Mouse (Mus musculus) ES-Bruce4 (cell line): Measurements from ENCODE around the gene Mex3a. TPM values are rescaled to one million over a fixed set of nuclear protein-coding genes. Genes with fewer than 3 reads are reported as not detected.

Experiments used
- H3K27ac ChIP-seq: 2 replicates; pipeline ENCODE4 v1.5.1; 2012; ENCODE audit warnings: low read length, inconsistent platforms; ENCODE audit not compliant: insufficient read depth
- H3K27me3 ChIP-seq: 2 replicates; pipeline ENCODE4 v1.6.1; 2012; ENCODE audit warnings: mild to moderate bottlenecking, low read length, inconsistent platforms; ENCODE audit not compliant: control insufficient read depth, poor library complexity, insufficient read depth, severe bottlenecking
- H3K36me3 ChIP-seq: 2 replicates; pipeline ENCODE4 v1.6.1; 2012; ENCODE audit warnings: inconsistent platforms, mild to moderate bottlenecking, low read length, moderate library complexity; ENCODE audit not compliant: control insufficient read depth, poor library complexity, insufficient read depth, severe bottlenecking
- H3K4me1 ChIP-seq: one replicate; pipeline ENCODE4 v1.8.1; 2011; ENCODE audit warnings: low read length; ENCODE audit not compliant: control insufficient read depth, insufficient read depth
- H3K4me3 ChIP-seq: 2 replicates; pipeline ENCODE4 v1.5.1; 2011; ENCODE audit warnings: low read depth, mild to moderate bottlenecking, low read length
- H3K9ac ChIP-seq: 2 replicates; pipeline ENCODE4 v1.6.1; 2012; ENCODE audit warnings: low read depth, mild to moderate bottlenecking, inconsistent platforms; ENCODE audit not compliant: poor library complexity, severe bottlenecking
- H3K9me3 ChIP-seq: replicated peaks from 2 replicates; pipeline ENCODE4 v1.6.1; 2012; ENCODE audit warnings: mild to moderate bottlenecking, low read length, inconsistent platforms; ENCODE audit not compliant: control insufficient read depth, poor library complexity, insufficient read depth, severe bottlenecking
- CTCF ChIP-seq: IDR thresholded peaks from one replicate; pipeline ENCODE4 v1.8.1; 2011; ENCODE audit warnings: low read depth, low read length
- EP300 ChIP-seq: IDR thresholded peaks from 2 replicates; pipeline ENCODE4 v1.6.1; 2011; ENCODE audit warnings: low read depth, low read length; ENCODE audit not compliant: insufficient read depth
- POLR2A ChIP-seq: IDR thresholded peaks from one replicate; pipeline ENCODE4 v1.8.1; 2011; ENCODE audit warnings: low read length; ENCODE audit not compliant: insufficient read depth
- polyA plus RNA-seq: library from polyadenylated mRNA; stranded (reverse); fragments of >200 nt; gene quantifications from 2 replicates; pipeline ENCODE4 v1.2.4, GENCODE M21; 2011; ENCODE audit warnings: low read depth; ENCODE audit not compliant: missing spikeins, insufficient read depth, insufficient read length

Mex3a gene
- polyA plus RNA-seq, 1 experiment: 43.4 TPM

GRCm38 (mm10) chr3:88510421-88511289, 21.5 kb upstream of the Mex3a start:
- peak overlapping the region; percentile 90 for H3K27ac ChIP-seq
- TF ChIP-seq CTCF: no peak
- no peak for TF ChIP-seq POLR2A
- no peak for TF ChIP-seq EP300
- no peaks in the 10 kb centered on the region for H3K9me3 ChIP-seq
- no peaks in the 10 kb centered on the region for H3K36me3 ChIP-seq
- peak overlapping the region; percentile 87 for H3K4me3 ChIP-seq
- H3K9ac ChIP-seq: peak overlapping the region; percentile 73
- H3K27me3 ChIP-seq: no peaks in the 10 kb centered on the region
- peaks cover 30% of the 10 kb centered on the region for H3K4me1 ChIP-seq

- Histone ChIP-seq H3K9me3 (no peaks in the 10 kb centered on the region), H3K36me3 (no peaks in the 10 kb centered on the region), H3K9ac (0 out of 2 replicates have a peak overlapping the region, but pooled peaks have one; percentile 73), H3K4me3 (no peak overlapping the region), H3K27ac (peak overlapping the region; percentile 29; the same call in 1 of the 2 replicates), H3K27me3 (no peaks in the 10 kb centered on the region), H3K4me1 (peaks cover 33% of the 10 kb centered on the region)
- TF ChIP-seq CTCF: no peak
- no peak for TF ChIP-seq EP300
- TF ChIP-seq POLR2A: no peak
Measured at GRCm38 (mm10) chr3:88511559-88511958, 20.6 kb upstream of the Mex3a start.

GRCm38 (mm10) chr3:88512141-88512895, 19.9 kb upstream of the Mex3a start:
- peaks cover 33% of the 10 kb centered on the region for H3K4me1 ChIP-seq
- no peaks in the 10 kb centered on the region for H3K36me3 ChIP-seq
- H3K9ac ChIP-seq: no peak overlapping the region
- no peaks in the 10 kb centered on the region for H3K9me3 ChIP-seq
- H3K4me3 ChIP-seq: no peak overlapping the region
- TF ChIP-seq POLR2A (no peak), EP300 (no peak), CTCF (no peak)
- H3K27me3 ChIP-seq: no peaks in the 10 kb centered on the region
- peak overlapping the region; percentile 19; the same call in 1 of the 2 replicates for H3K27ac ChIP-seq

GRCm38 (mm10) chr3:88512896-88513545, 19.2 kb upstream of the Mex3a start:
- H3K27ac ChIP-seq: peak overlapping the region; percentile 19; the same call in 1 of the 2 replicates
- TF ChIP-seq CTCF (no peak), POLR2A (no peak), EP300 (no peak)

GRCm38 (mm10) chr3:88513546-88514115, 18.6 kb upstream of the Mex3a start:
- no peaks in the 10 kb centered on the region for H3K9me3 ChIP-seq
- H3K4me1 ChIP-seq: peaks cover 33% of the 10 kb centered on the region
- no peaks in the 10 kb centered on the region for H3K36me3 ChIP-seq
- no peak overlapping the region for H3K9ac ChIP-seq
- H3K27me3 ChIP-seq: no peaks in the 10 kb centered on the region
- TF ChIP-seq POLR2A: no peak
- no peak for TF ChIP-seq CTCF
- TF ChIP-seq EP300: no peak
- H3K27ac ChIP-seq: no peak overlapping the region
- H3K4me3 ChIP-seq: no peak overlapping the region

More at GRCm38 (mm10) chr3:88512896-88513545, 19.2 kb upstream of the Mex3a start:
- Histone ChIP-seq H3K36me3 (no peaks in the 10 kb centered on the region), H3K9me3 (no peaks in the 10 kb centered on the region), H3K9ac (no peak overlapping the region), H3K4me3 (no peak overlapping the region), H3K27me3 (no peaks in the 10 kb centered on the region), H3K4me1 (peaks cover 33% of the 10 kb centered on the region)
